Mouse (Mus musculus) central nervous system, embryonic 11.5 days (tissue): ENCODE data around the gene Spag6l. TPM values are rescaled to one million over a fixed set of nuclear protein-coding genes. Genes with fewer than 3 reads are reported as not detected.

Source experiments
- polyA plus RNA-seq: library from polyadenylated mRNA; depleted of rRNA; stranded (reverse); fragments of >200 nt; gene quantifications from 2 replicates; pipeline ENCODE4 v1.2.3, GENCODE M21; 2012; rRNA removed

Spag6l gene
- 0.88 and 0.95 TPM in 2 replicates for polyA plus RNA-seq

GRCm38 (mm10) chr16:16828757-16829615 lies at the start of gene Spag6l:
Gene Spag6l, minus strand, starts transcription at chr16:16829456.

GRCm38 (mm10) chr16:16870617-16871331 lies 41.5 kb upstream of the Spag6l start, which contains the start of the genes Top3b and Vpreb1:
Gene Top3b, plus strand, starts transcription at chr16:16870736.
Gene Vpreb1, minus strand, starts transcription at chr16:16870843.

GRCm38 (mm10) chr16:16863978-16864377 lies 34.7 kb upstream of the Spag6l start, which contains the start of gene Igll1:
Gene Igll1, minus strand, starts transcription at chr16:16863985.

Other genes starting within 250 kb of the Spag6l start
- gene Fgd4, start 228.9 kb downstream of the Spag6l start, polyA plus RNA-seq, result 10.2 and 10.8 TPM in 2 replicates
- gene Olfr19, start 153.1 kb downstream of the Spag6l start, polyA plus RNA-seq, result not detected in 2 replicates
- gene Igll1, start 34.5 kb upstream of the Spag6l start, polyA plus RNA-seq, result 0.17 and 0.21 TPM in 2 replicates
- 69.6 and 95.0 TPM in 2 replicates for gene Top3b, start 41.3 kb upstream of the Spag6l start, polyA plus RNA-seq
- gene Vpreb1, start 41.4 kb upstream of the Spag6l start, polyA plus RNA-seq, result 1.6 and 2.2 TPM in 2 replicates
- gene Ppm1f, start 67.0 kb upstream of the Spag6l start, polyA plus RNA-seq, result 18.2 and 27.4 TPM in 2 replicates
- 112 and 141 TPM in 2 replicates for gene Mapk1, start 153.9 kb upstream of the Spag6l start, polyA plus RNA-seq
- gene Ypel1, start 240.2 kb upstream of the Spag6l start, polyA plus RNA-seq, result 34.7 and 48.8 TPM in 2 replicates